In genomic region chr9:123788855-123789529, GRCm38 (mm10) we compare ENCODE assay signal across 25 mouse cellular contexts. TPM values are rescaled to one million over a fixed set of nuclear protein-coding genes. Genes with fewer than 3 reads are reported as not detected.
DNase-seq lines count a peak whose midpoint lies in the region; ATAC-seq and TF ChIP-seq lines count a peak whose summit lies in the region.
"Had no signal": no experiment of that assay in that cellular context is flagged by ENCODE, and none has a peak within 500 bp of the region (broad histone marks: within the 10 kb centered on the region; RNA-seq: fewer than 3 reads in every experiment).

No protein-coding gene starts in this region.

- no peak for TF ChIP-seq CTCF in left cerebral cortex, adult 2 months (IDR thresholded peaks at IDR 0.05)

- peaks cover 45% of the 10 kb centered on the region for H3K36me3 ChIP-seq in heart, embryonic 15.5 days
- peaks cover 10% of the 10 kb centered on the region for H3K36me3 ChIP-seq in intestine, embryonic 16.5 days (ENCODE audit: control insufficient read depth, insufficient read depth, low read length)
- peaks cover 27% of the 10 kb centered on the region for H3K36me3 ChIP-seq in kidney, embryonic 14.5 days (ENCODE audit: control insufficient read depth, insufficient read depth, low read length)

- intact Hi-C loops in heart, postnatal 25 days (cut with DNase I): no loop called here
- intact Hi-C loops in left cerebral cortex, postnatal 14 days (cut with DNase I): no loop called here
- intact Hi-C loops in left cerebral cortex, adult 2 months (cut with DNase I): no loop called here

- no peaks in the 10 kb centered on the region for H3K27me3 ChIP-seq in heart, embryonic 15.5 days
- no peaks in the 10 kb centered on the region for H3K27me3 ChIP-seq in intestine, embryonic 16.5 days (replicated peaks; ENCODE audit: control insufficient read depth, insufficient read depth, low read length)
- no peaks in the 10 kb centered on the region for H3K27me3 ChIP-seq in kidney, embryonic 14.5 days (ENCODE audit: control insufficient read depth, insufficient read depth, low read length)
- H3K27me3 ChIP-seq: heart, embryonic 12.5 days; neural tube, embryonic 13.5 days; stomach, embryonic 15.5 days had no signal

- ATAC-seq in heart, embryonic 15.5 days (replicated peaks; ENCODE audit: insufficient number of reproducible peaks, insufficient read depth, low FRiP score, low read depth): no peak
- ATAC-seq in intestine, embryonic 16.5 days: 0 out of 2 replicates have a peak, but pooled peaks have one; percentile 13
- no peak for ATAC-seq in kidney, embryonic 14.5 days (ENCODE audit: low FRiP score, low TSS enrichment)

- no peaks in the 10 kb centered on the region for H3K4me1 ChIP-seq in heart, embryonic 15.5 days (replicated peaks)
- H3K4me1 ChIP-seq in intestine, embryonic 16.5 days (ENCODE audit: control insufficient read depth, insufficient read depth, low read length): no peaks in the 10 kb centered on the region
- H3K4me1 ChIP-seq in kidney, embryonic 14.5 days (ENCODE audit: control insufficient read depth, insufficient read depth, low read length): no peaks in the 10 kb centered on the region
- H3K4me1 ChIP-seq: limb, embryonic 10.5 days; neural tube, embryonic 13.5 days; stomach, embryonic 15.5 days had no signal

- no peak for DNase-seq in heart, postnatal 25 days (ENCODE audit: low spot score)
- peak; percentile 22 to 41 for DNase-seq in left cerebral cortex, postnatal 14 days (ENCODE audit: low spot score in 2 of 2)
- DNase-seq in left cerebral cortex, adult 2 months (ENCODE audit: extremely low spot score in 1 of 2, low spot score in 2 of 2): no peak
- DNase-seq in right cerebral cortex, postnatal 14 days: peak; percentile 10
- DNase-seq: adrenal gland, postnatal 36 days; cerebellum, postnatal 36 days; gastrocnemius, postnatal 14 days; kidney, adult 11 months; kidney, postnatal 14 days; lung, adult 2 months; lung, postnatal 36 days; thymus, postnatal 36 days had no signal

- 0 out of 2 replicates have a peak overlapping the region, but pooled peaks have one; percentile 19 for H3K27ac ChIP-seq in heart, embryonic 15.5 days
- H3K27ac ChIP-seq in left cerebral cortex, adult 2 months: no peak overlapping the region
- no peak overlapping the region for H3K27ac ChIP-seq in intestine, embryonic 16.5 days (ENCODE audit: low read length)
- H3K27ac ChIP-seq in kidney, embryonic 14.5 days (ENCODE audit: low read depth, low read length): no peak overlapping the region
- H3K27ac ChIP-seq: hindbrain, embryonic 14.5 days; limb, embryonic 10.5 days; neural tube, embryonic 13.5 days; stomach, embryonic 15.5 days had no signal

- no peak overlapping the region for H3K4me2 ChIP-seq in heart, embryonic 15.5 days
- no peak overlapping the region for H3K4me2 ChIP-seq in intestine, embryonic 16.5 days (ENCODE audit: low read depth, low read length)
- H3K4me2 ChIP-seq in kidney, embryonic 14.5 days (replicated peaks; ENCODE audit: low read depth, low read length): no peak overlapping the region
- H3K4me2 ChIP-seq: heart, embryonic 12.5 days; hindbrain, embryonic 14.5 days; liver, embryonic 11.5 days; midbrain, embryonic 11.5 days; neural tube, embryonic 13.5 days; stomach, embryonic 15.5 days had no signal

- no peak overlapping the region for H3K4me3 ChIP-seq in heart, embryonic 15.5 days
- no peak overlapping the region for H3K4me3 ChIP-seq in left cerebral cortex, adult 2 months
- H3K4me3 ChIP-seq in intestine, embryonic 16.5 days (ENCODE audit: low read length): no peak overlapping the region
- H3K4me3 ChIP-seq in kidney, embryonic 14.5 days (ENCODE audit: low read length): no peak overlapping the region
- H3K4me3 ChIP-seq: erythroblast, embryonic 14.5 days; heart, embryonic 12.5 days; limb, embryonic 10.5 days; neural tube, embryonic 13.5 days; stomach, embryonic 15.5 days had no signal

- no peak overlapping the region for H3K9ac ChIP-seq in heart, embryonic 15.5 days
- H3K9ac ChIP-seq in intestine, embryonic 16.5 days (ENCODE audit: low read depth, low read length): no peak overlapping the region
- no peak overlapping the region for H3K9ac ChIP-seq in kidney, embryonic 14.5 days (ENCODE audit: low read depth, low read length)
- H3K9ac ChIP-seq: heart, embryonic 12.5 days; hindbrain, embryonic 14.5 days; neural tube, embryonic 13.5 days; stomach, embryonic 15.5 days had no signal

- WGBS in heart, embryonic 15.5 days: 49% methylated on average over 4 of the region's 4 CpGs
- 68% methylated on average over 4 of the region's 4 CpGs for WGBS in intestine, embryonic 16.5 days
- 85% methylated on average over 4 of the region's 4 CpGs for WGBS in kidney, embryonic 14.5 days

- no peaks in the 10 kb centered on the region; the same call in 1 of the 2 replicates for H3K9me3 ChIP-seq in heart, embryonic 15.5 days (replicated peaks)
- H3K9me3 ChIP-seq in intestine, embryonic 16.5 days (ENCODE audit: control insufficient read depth, low read length): no peaks in the 10 kb centered on the region
- peaks cover 2% of the 10 kb centered on the region for H3K9me3 ChIP-seq in kidney, embryonic 14.5 days (ENCODE audit: control insufficient read depth, low read length)
- H3K9me3 ChIP-seq: heart, embryonic 12.5 days; limb, embryonic 10.5 days; stomach, embryonic 15.5 days had no signal

RNA-seq across cellular contexts. Expression of gene Cxcr6, which starts 17.3 kb away (rescaled TPM):
- polyA plus RNA-seq in heart, embryonic 15.5 days (2015; fragmentation: Nextera tagmentation; extraction: Ambion mirVana): 0.42 and 1.3 TPM in 2 replicates
- under 1 TPM in 1 of 2 experiments, not detected in 1; 0.21 TPM for total RNA-seq in heart, postnatal 25 days (2021)
- total RNA-seq in left cerebral cortex, postnatal 14 days (2021): not detected
- not detected for total RNA-seq in left cerebral cortex, adult 2 months (2021)
- 1.8 and 2.0 TPM in 2 replicates for polyA plus RNA-seq in intestine, embryonic 16.5 days (2015; fragmentation: Nextera tagmentation; extraction: Ambion mirVana)
- 0.17 and 0.22 TPM in 2 replicates for polyA plus RNA-seq in kidney, embryonic 14.5 days (2014; fragmentation: Nextera tagmentation; extraction: Ambion mirVana)
- polyA plus RNA-seq: embryonic facial prominence, embryonic 11.5 days; erythroblast, embryonic 14.5 days; G1E had no signal

Comparison
In these comparisons a context has a peak if more than half of its experiments do, and no peak if none do; other contexts are left out.
1. DNase-seq: peak in left cerebral cortex, postnatal 14 days (2 of 2) and right cerebral cortex, postnatal 14 days (single experiment); none in heart, postnatal 25 days (single experiment) and left cerebral cortex, adult 2 months (0 of 2).